Mouse (Mus musculus) megakaryocyte, embryonic 14.5 days (primary cell): ENCODE measurements around the gene Ap1s1. TPM values are rescaled to one million over a fixed set of nuclear protein-coding genes. Genes with fewer than 3 reads are reported as not detected.

ENCODE experiments used
- H3K27me3 ChIP-seq: replicated peaks from 2 replicates; pipeline ENCODE3; 2012; ENCODE audit warnings: inconsistent platforms
- H3K36me3 ChIP-seq: replicated peaks from 2 replicates; pipeline ENCODE3; 2012; ENCODE audit warnings: low read length, inconsistent platforms, mixed read lengths
- H3K4me1 ChIP-seq: 2 replicates; pipeline ENCODE4 v1.6.1; 2012; ENCODE audit warnings: inconsistent platforms
- H3K4me3 ChIP-seq: replicated peaks from 2 replicates; pipeline ENCODE3; 2012; ENCODE audit warnings: moderate library complexity, mild to moderate bottlenecking, inconsistent platforms
- H3K9me3 ChIP-seq: 2 replicates; pipeline ENCODE4 v1.6.1; 2012; ENCODE audit warnings: inconsistent platforms
- FLI1 ChIP-seq: IDR thresholded peaks from 2 replicates; pipeline ENCODE4 v1.6.1; 2012; ENCODE audit warnings: low read length, inconsistent platforms, mixed read lengths
- GATA1 ChIP-seq: IDR thresholded peaks from 3 replicates; pipeline ENCODE4 v1.6.1; 2012; ENCODE audit warnings: mixed read lengths, low read length, inconsistent platforms, borderline replicate concordance
- polyA plus RNA-seq: library from polyadenylated mRNA; stranded (reverse); fragments of >175 nt; gene quantifications from 2 replicates; pipeline ENCODE4 v1.2.3, GENCODE M21; 2012; ENCODE audit warnings: low replicate concordance; ENCODE audit not compliant: insufficient read depth

Ap1s1 gene
- polyA plus RNA-seq, 1 experiment, result 253 TPM

- Histone ChIP-seq H3K27me3 (peaks cover 81% of the 10 kb centered on the region), H3K9me3 (no peaks in the 10 kb centered on the region), H3K36me3 (no peaks in the 10 kb centered on the region), H3K4me3 (no peak overlapping the region), H3K4me1 (peaks cover 61% of the 10 kb centered on the region)
- no peak for TF ChIP-seq FLI1
- TF ChIP-seq GATA1, result no peak
Observed at GRCm38 (mm10) chr5:137028561-137029272, 17.2 kb downstream of the Ap1s1 start.

DNA sequence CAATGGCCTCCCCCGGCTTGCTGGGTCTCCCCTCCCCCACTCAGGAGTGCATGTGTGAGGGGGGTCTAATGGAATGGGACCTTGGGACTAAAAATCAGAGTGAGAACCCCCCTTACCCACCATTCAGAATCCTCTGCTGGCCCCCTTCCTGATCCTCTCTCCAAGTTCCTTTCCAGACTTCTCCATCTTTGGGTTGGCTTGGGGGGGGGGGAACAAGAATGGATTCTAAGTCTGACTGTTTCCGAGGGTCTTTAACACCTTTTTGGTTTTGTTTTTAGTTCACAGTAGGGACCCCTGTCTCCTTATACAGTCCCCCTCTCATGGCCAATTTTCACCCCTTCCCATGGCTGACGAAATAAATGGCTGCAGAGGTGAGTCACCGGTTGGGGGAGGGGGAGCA is 19.8 kb downstream of the Ap1s1 start, which contains the start of gene Vgf:
Gene Vgf, plus strand, starts transcription at position 301 of the 400 bp plus-strand sequence.
- H3K9me3 ChIP-seq, result peaks cover 10% of the 10 kb centered on the region
- no peaks in the 10 kb centered on the region for H3K36me3 ChIP-seq
- TF ChIP-seq GATA1 (no peak), FLI1 (no peak)
- peaks cover 78% of the 10 kb centered on the region for H3K27me3 ChIP-seq
- H3K4me1 ChIP-seq, result peaks cover 35% of the 10 kb centered on the region
- peak within 1 kb of the TSS; percentile 77 for H3K4me3 ChIP-seq

DNA sequence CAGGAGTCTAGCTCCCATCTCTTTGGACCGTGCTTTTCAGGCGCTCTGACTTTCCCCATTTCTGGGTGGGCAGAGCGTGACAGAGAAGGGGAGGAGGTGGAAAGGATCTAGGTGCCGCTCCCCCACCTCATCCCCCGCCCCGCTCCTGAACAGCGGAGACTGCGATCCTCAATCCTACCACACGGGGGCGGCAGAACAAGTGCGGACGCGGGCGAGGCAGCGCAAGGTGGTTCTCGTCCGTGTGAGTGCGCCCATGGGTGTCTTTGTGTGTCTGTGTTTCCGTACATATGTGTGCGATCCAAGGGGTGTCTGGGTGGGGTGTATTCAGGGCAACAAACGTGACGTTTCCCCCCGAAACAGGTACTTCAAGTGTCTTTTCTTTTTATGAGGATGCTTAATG is 20.8 kb downstream of the Ap1s1 start:
- H3K36me3 ChIP-seq, result no peaks in the 10 kb centered on the region
- TF ChIP-seq GATA1 (no peak), FLI1 (no peak)
- H3K27me3 ChIP-seq, result peaks cover 74% of the 10 kb centered on the region
- H3K9me3 ChIP-seq, result peaks cover 10% of the 10 kb centered on the region
- H3K4me3 ChIP-seq, result peak overlapping the region; percentile 77
- peaks cover 25% of the 10 kb centered on the region for H3K4me1 ChIP-seq

DNA sequence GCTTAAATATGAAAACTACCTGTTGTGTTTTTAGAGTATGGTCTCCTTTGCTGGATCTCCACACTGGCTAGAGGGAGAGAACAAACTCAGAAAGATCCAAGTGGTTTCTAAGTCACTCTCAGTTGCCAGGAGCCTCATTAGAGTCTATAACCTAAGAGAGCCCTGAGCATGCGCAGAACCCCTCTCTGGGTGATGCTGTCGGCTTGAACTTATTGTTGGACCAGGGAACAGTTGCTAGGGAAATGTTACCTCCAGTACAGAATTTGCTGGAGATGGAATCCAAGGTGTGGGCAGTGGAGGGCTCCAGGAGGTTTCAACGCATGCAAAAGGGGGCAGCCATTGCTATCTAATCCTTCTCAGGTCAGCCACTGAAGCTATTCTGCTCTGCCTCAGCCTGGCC is 21.6 kb downstream of the Ap1s1 start:
- peaks cover 67% of the 10 kb centered on the region for H3K27me3 ChIP-seq
- no peak for TF ChIP-seq GATA1
- no peak for TF ChIP-seq FLI1
- peaks cover 17% of the 10 kb centered on the region for H3K4me1 ChIP-seq
- H3K9me3 ChIP-seq, result peaks cover 10% of the 10 kb centered on the region
- no peaks in the 10 kb centered on the region for H3K36me3 ChIP-seq
- H3K4me3 ChIP-seq, result no peak overlapping the region

- Histone ChIP-seq H3K9me3 (peaks cover 25% of the 10 kb centered on the region), H3K36me3 (no peaks in the 10 kb centered on the region), H3K4me1 (no peaks in the 10 kb centered on the region), H3K27me3 (peaks cover 23% of the 10 kb centered on the region), H3K4me3 (no peak overlapping the region)
- no peak for TF ChIP-seq FLI1
- no peak for TF ChIP-seq GATA1
Observed at GRCm38 (mm10) chr5:137015913-137016312, 30.0 kb downstream of the Ap1s1 start.

DNA sequence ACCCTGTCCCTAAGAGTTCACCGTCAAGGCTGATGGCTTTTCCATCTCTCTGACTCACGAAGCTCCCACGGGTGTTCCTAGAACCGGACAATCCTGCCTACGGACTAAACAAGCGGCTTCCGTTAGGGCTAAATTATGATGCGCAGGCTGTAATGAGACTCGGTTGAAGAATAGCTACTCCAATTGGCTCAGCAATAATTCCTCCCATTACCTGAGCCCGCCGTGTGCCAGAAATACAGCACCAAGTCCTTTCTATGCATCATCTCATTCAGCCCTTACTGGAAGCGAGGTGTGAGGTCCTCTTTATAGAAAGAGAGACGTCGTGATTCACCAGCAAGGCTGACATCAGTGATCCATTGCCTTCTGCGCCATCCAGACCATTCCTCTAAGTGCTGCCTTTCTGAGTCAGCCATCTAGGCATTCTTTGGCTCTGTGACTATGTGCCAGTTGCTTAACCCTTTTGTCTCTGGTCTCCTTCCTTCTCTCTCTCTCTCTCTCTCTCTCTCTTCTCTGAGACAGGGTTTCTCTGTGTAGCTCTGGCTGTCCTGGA is 33.5 kb downstream of the Ap1s1 start:
- TF ChIP-seq GATA1 (no peak), FLI1 (no peak)
- peaks cover 22% of the 10 kb centered on the region for H3K9me3 ChIP-seq
- no peaks in the 10 kb centered on the region for H3K36me3 ChIP-seq
- H3K4me1 ChIP-seq, result no peaks in the 10 kb centered on the region
- no peak overlapping the region for H3K4me3 ChIP-seq
- H3K27me3 ChIP-seq, result peaks cover 28% of the 10 kb centered on the region

- peaks cover 36% of the 10 kb centered on the region for H3K27me3 ChIP-seq
- no peaks in the 10 kb centered on the region for H3K36me3 ChIP-seq
- H3K9me3 ChIP-seq, result peaks cover 13% of the 10 kb centered on the region
- H3K4me1 ChIP-seq, result no peaks in the 10 kb centered on the region
- TF ChIP-seq FLI1, result no peak
- no peak for TF ChIP-seq GATA1
- H3K4me3 ChIP-seq, result no peak overlapping the region
Observed at GRCm38 (mm10) chr5:137009988-137010387, 35.9 kb downstream of the Ap1s1 start.

- no peak for TF ChIP-seq GATA1
- TF ChIP-seq FLI1, result no peak
- Histone ChIP-seq H3K36me3 (no peaks in the 10 kb centered on the region), H3K4me1 (no peaks in the 10 kb centered on the region), H3K4me3 (no peak overlapping the region), H3K27me3 (peaks cover 40% of the 10 kb centered on the region), H3K9me3 (no peaks in the 10 kb centered on the region)
Observed at GRCm38 (mm10) chr5:137007276-137007675, 38.7 kb downstream of the Ap1s1 start.

DNA sequence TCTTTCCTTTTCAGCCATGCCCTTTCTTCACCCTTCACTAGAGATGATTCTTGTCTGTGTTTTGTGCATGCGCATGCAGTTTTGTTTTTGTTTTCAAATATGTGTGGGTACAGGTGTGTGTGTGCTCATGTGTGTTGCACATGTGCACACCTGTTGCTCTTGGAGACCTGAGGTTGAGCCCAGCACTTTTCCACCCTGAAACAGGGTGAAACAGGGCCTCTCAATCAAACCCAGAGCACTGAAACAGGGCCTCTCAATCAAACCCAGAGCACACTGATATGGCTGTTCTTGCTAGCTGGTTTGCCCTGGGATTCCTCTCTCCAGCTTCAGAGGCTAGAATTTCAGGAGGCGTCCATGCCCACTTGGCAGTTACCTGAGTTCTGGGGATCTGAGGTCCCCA is 45.3 kb downstream of the Ap1s1 start:
- Histone ChIP-seq H3K36me3 (peaks cover 7% of the 10 kb centered on the region), H3K27me3 (peaks cover 25% of the 10 kb centered on the region), H3K4me3 (no peak overlapping the region), H3K4me1 (peaks cover 5% of the 10 kb centered on the region; the same call in 1 of the 2 replicates), H3K9me3 (no peaks in the 10 kb centered on the region)
- no peak for TF ChIP-seq FLI1
- TF ChIP-seq GATA1, result no peak

GRCm38 (mm10) chr5:136999449-136999848 is 46.5 kb downstream of the Ap1s1 start:
- Histone ChIP-seq H3K36me3 (peaks cover 19% of the 10 kb centered on the region), H3K4me1 (peaks cover 13% of the 10 kb centered on the region; the same call in 1 of the 2 replicates), H3K9me3 (no peaks in the 10 kb centered on the region), H3K4me3 (no peak overlapping the region), H3K27me3 (peaks cover 16% of the 10 kb centered on the region)
- no peak for TF ChIP-seq GATA1
- TF ChIP-seq FLI1, result no peak
